ENCODE assay signal across 9 mouse cellular contexts in genomic region chr9:77381565-77381964, GRCm38 (mm10). TPM values are rescaled to one million over a fixed set of nuclear protein-coding genes. Genes with fewer than 3 reads are reported as not detected.
DNase-seq lines count a peak whose midpoint lies in the region; ATAC-seq and TF ChIP-seq lines count a peak whose summit lies in the region.
"Had no signal": no experiment of that assay in that cellular context is flagged by ENCODE, and none has a peak within 500 bp of the region (broad histone marks: within the 10 kb centered on the region; RNA-seq: fewer than 3 reads in every experiment).

No protein-coding gene starts in this region.

- H3K36me3 ChIP-seq in intestine, postnatal 0 days (ENCODE audit: control insufficient read depth, insufficient read depth) = no peaks in the 10 kb centered on the region
- no peaks in the 10 kb centered on the region for H3K36me3 ChIP-seq in intestine, embryonic 16.5 days (ENCODE audit: control insufficient read depth, insufficient read depth, low read length)
- H3K36me3 ChIP-seq in heart, postnatal 0 days (replicated peaks; ENCODE audit: control insufficient read depth, insufficient read depth, low read length) = no peaks in the 10 kb centered on the region
- H3K36me3 ChIP-seq: embryonic facial prominence, embryonic 12.5 days had no signal

- no peak overlapping the region for H3K9ac ChIP-seq in intestine, postnatal 0 days (ENCODE audit: low read depth, low read length)
- H3K9ac ChIP-seq in intestine, embryonic 16.5 days (ENCODE audit: low read depth, low read length) = no peak overlapping the region
- H3K9ac ChIP-seq in heart, postnatal 0 days (replicated peaks; ENCODE audit: low read depth, low read length) = no peak overlapping the region
- H3K9ac ChIP-seq: embryonic facial prominence, embryonic 12.5 days had no signal

- H3K4me2 ChIP-seq in intestine, postnatal 0 days (replicated peaks; ENCODE audit: low read depth) = no peak overlapping the region
- no peak overlapping the region for H3K4me2 ChIP-seq in intestine, embryonic 16.5 days (ENCODE audit: low read depth, low read length)
- no peak overlapping the region for H3K4me2 ChIP-seq in heart, postnatal 0 days (ENCODE audit: low read depth, low read length)
- H3K4me2 ChIP-seq: embryonic facial prominence, embryonic 12.5 days had no signal

- intact Hi-C loops in left cerebral cortex, postnatal 10 days (cut with DNase I) = loop anchor here (5.0 to 10.0 kb wide), 2 partner anchors 987 to 1109 kb away; no protein-coding TSS in a partner anchor

- no peaks in the 10 kb centered on the region for H3K9me3 ChIP-seq in intestine, postnatal 0 days (ENCODE audit: control insufficient read depth)
- H3K9me3 ChIP-seq in intestine, embryonic 16.5 days (ENCODE audit: control insufficient read depth, low read length) = no peaks in the 10 kb centered on the region
- no peaks in the 10 kb centered on the region for H3K9me3 ChIP-seq in heart, postnatal 0 days (replicated peaks; ENCODE audit: control insufficient read depth, low read length)
- H3K9me3 ChIP-seq: embryonic facial prominence, embryonic 12.5 days had no signal

- H3K27me3 ChIP-seq in intestine, postnatal 0 days (replicated peaks; ENCODE audit: control insufficient read depth, insufficient read depth, low read length) = no peaks in the 10 kb centered on the region
- no peaks in the 10 kb centered on the region for H3K27me3 ChIP-seq in intestine, embryonic 16.5 days (replicated peaks; ENCODE audit: control insufficient read depth, insufficient read depth, low read length)
- H3K27me3 ChIP-seq in heart, postnatal 0 days (ENCODE audit: control insufficient read depth, insufficient read depth, low read length) = no peaks in the 10 kb centered on the region
- H3K27me3 ChIP-seq: embryonic facial prominence, embryonic 12.5 days had no signal

- peak; percentile 78 to 79 for DNase-seq in adrenal gland, adult 18-20 months (ENCODE audit: low spot score in 2 of 2)
- peak; percentile 85 for DNase-seq in embryo, embryonic 10.5 days (ENCODE audit: low spot score)
- DNase-seq in heart, postnatal 0 days (ENCODE audit: low spot score) = peak; percentile 25
- peak; percentile 38 to 66 for DNase-seq in left cerebral cortex, postnatal 10 days (ENCODE audit: extremely low spot score in 1 of 2, low spot score in 2 of 2)
- DNase-seq in naive thymus-derived CD4-positive, alpha-beta T cell, adult 2 months (ENCODE audit: low read depth) = peak; percentile 54
- peak; percentile 51 for DNase-seq in thymus, postnatal 25 days

- H3K27ac ChIP-seq in intestine, postnatal 0 days (ENCODE audit: low read depth, low read length) = no peak overlapping the region
- H3K27ac ChIP-seq in intestine, embryonic 16.5 days (ENCODE audit: low read length) = no peak overlapping the region
- no peak overlapping the region for H3K27ac ChIP-seq in heart, postnatal 0 days (ENCODE audit: low read depth)

- no peak for TF ChIP-seq EP300 in heart, postnatal 0 days (IDR thresholded peaks at IDR 0.05; ENCODE audit: low read depth)

- no peak for ATAC-seq in intestine, postnatal 0 days
- ATAC-seq in intestine, embryonic 16.5 days = no peak
- no peak for ATAC-seq in heart, postnatal 0 days (ENCODE audit: insufficient read depth, low read depth)

- no peak overlapping the region for H3K4me3 ChIP-seq in intestine, postnatal 0 days (ENCODE audit: low read depth, low read length)
- no peak overlapping the region for H3K4me3 ChIP-seq in intestine, embryonic 16.5 days (ENCODE audit: low read length)
- no peak overlapping the region for H3K4me3 ChIP-seq in heart, postnatal 0 days (ENCODE audit: low read depth, low read length)
- H3K4me3 ChIP-seq: embryonic facial prominence, embryonic 12.5 days had no signal

- TF ChIP-seq CTCF in intestine, postnatal 0 days (IDR thresholded peaks at IDR 0.05; ENCODE audit: low read depth) = peak; percentile 91
- peak; percentile 86 for TF ChIP-seq CTCF in heart, postnatal 0 days (IDR thresholded peaks at IDR 0.05; ENCODE audit: low read depth)

- 12% methylated on average over 5 of the region's 5 CpGs for WGBS in intestine, postnatal 0 days
- WGBS in intestine, embryonic 16.5 days = 16% methylated on average over 5 of the region's 5 CpGs
- 9% methylated on average over 5 of the region's 5 CpGs for WGBS in heart, postnatal 0 days

- no peaks in the 10 kb centered on the region for H3K4me1 ChIP-seq in intestine, postnatal 0 days (replicated peaks; ENCODE audit: control insufficient read depth, insufficient read depth, low read length)
- H3K4me1 ChIP-seq in intestine, embryonic 16.5 days (ENCODE audit: control insufficient read depth, insufficient read depth, low read length) = no peaks in the 10 kb centered on the region
- H3K4me1 ChIP-seq in heart, postnatal 0 days (ENCODE audit: control insufficient read depth, insufficient read depth) = peaks cover 14% of the 10 kb centered on the region
- H3K4me1 ChIP-seq: embryonic facial prominence, embryonic 12.5 days had no signal

RNA-seq across cellular contexts. Expression of gene Mlip, which starts 28.8 kb away (rescaled TPM):
- polyA plus RNA-seq in intestine, postnatal 0 days (2015; fragmentation: Nextera tagmentation; extraction: Ambion mirVana) = 0.47 and 0.52 TPM in 2 replicates
- 0.59 and 0.60 TPM in 2 replicates for polyA plus RNA-seq in intestine, embryonic 16.5 days (2015; fragmentation: Nextera tagmentation; extraction: Ambion mirVana)
- 1 to 10 TPM; 1.0 to 1.3 TPM for total RNA-seq in adrenal gland, adult 18-20 months (2021)
- total RNA-seq in heart, postnatal 0 days (2014; rRNA removed; ENCODE audit: low replicate concordance) = 87.9 and 114 TPM in 2 replicates
- 93.8 and 107 TPM in 2 replicates for polyA plus RNA-seq in heart, postnatal 0 days (2015; fragmentation: Nextera tagmentation; extraction: Ambion mirVana)
- 10 to 100 TPM; 78.4 to 83.8 TPM for total RNA-seq in left cerebral cortex, postnatal 10 days (2021)

Comparison
In these comparisons a context has a peak if more than half of its experiments do, and no peak if none do; other contexts are left out.
1. DNase-seq: peak in every context shown above with its lines; median percentile 85 in embryo, embryonic 10.5 days; 78 in adrenal gland, adult 18-20 months; 54 in naive thymus-derived CD4-positive, alpha-beta T cell, adult 2 months; 52 in left cerebral cortex, postnatal 10 days; 51 in thymus, postnatal 25 days; 25 in heart, postnatal 0 days.
2. RNA of gene Mlip, which starts 28.8 kb away (total RNA-seq): 87.9 to 114 TPM in heart, postnatal 0 days and 78.4 to 83.8 TPM in left cerebral cortex, postnatal 10 days; 1.0 to 1.3 TPM in adrenal gland, adult 18-20 months; every median in the first group is over 10 times any median in the second.